Mouse (Mus musculus) left cerebral cortex, postnatal 10 days (tissue): ENCODE data around the gene Eif4g3. TPM values are rescaled to one million over a fixed set of nuclear protein-coding genes. Genes with fewer than 3 reads are reported as not detected.

ENCODE experiments used
- DNase-seq, 2 experiments: peaks; one replicate each; pipeline ENCODE4 v3.0.0; 2021 to 2022; ENCODE audit warnings: low spot score in 2 of 2, mixed read lengths in 1 of 2; ENCODE audit errors: extremely low spot score in 1 of 2
- intact Hi-C: fragments of 180-260 bp; cut with DNase I; formaldehyde crosslinking; loops from one replicate; pipeline ENCODE4 v1.15.1; 2025
- microRNA-seq: library from miRNA; unstranded; fragments of <30 nt; microRNA quantifications from one replicate; pipeline ENCODE4 v1.2.0, GENCODE M21; 2022
- total RNA-seq, 2 experiments: library from RNA; stranded (reverse); gene quantifications; 2 replicates each; pipeline ENCODE4 v1.2.3; 2021

The Eif4g3 gene
- total RNA-seq, 2 experiments from 2014 or later = 198 to 199 TPM

DNA sequence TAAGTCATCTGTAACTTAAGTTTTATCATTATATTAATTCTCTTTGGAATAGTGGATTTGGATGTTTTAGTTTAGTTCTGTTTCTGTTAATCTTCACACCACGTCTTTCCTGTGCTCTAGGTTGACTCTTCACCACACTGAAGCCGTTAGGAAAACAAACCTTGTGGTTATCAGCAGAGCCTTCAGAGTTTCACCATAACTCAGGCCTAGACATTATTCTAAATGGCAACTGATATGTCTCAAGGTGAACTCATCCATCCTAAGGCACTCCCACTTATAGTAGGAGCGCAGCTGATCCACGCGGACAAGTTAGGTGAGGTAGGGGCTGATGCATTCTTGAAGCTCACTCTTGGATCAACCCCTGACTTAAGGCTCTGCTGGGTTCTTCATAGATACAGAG lies 228.6 kb downstream of the Eif4g3 start:
- no peak for DNase-seq
- intact Hi-C loops = no loop called here

DNA sequence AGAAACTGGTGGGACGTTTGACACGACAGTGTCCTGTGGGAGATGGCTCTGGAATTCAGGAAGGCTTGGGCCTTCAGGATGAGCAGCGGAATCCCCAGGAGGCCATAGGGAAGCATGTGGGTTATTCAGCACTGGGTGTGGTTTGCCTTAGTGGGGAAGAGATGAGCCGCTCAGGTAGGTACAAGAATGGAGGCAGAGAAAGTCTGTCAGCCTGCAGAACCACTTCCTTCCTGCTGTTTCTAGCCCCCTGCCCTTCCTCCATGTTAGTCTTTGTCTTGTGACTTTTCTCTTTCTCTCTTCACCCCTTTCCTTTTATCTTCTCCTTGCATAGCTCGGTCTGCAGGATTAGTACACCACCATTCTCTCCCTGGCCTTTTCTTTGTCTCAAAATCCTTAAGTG lies 229.6 kb downstream of the Eif4g3 start:
- no peak for DNase-seq
- intact Hi-C loops = no loop called here

DNA sequence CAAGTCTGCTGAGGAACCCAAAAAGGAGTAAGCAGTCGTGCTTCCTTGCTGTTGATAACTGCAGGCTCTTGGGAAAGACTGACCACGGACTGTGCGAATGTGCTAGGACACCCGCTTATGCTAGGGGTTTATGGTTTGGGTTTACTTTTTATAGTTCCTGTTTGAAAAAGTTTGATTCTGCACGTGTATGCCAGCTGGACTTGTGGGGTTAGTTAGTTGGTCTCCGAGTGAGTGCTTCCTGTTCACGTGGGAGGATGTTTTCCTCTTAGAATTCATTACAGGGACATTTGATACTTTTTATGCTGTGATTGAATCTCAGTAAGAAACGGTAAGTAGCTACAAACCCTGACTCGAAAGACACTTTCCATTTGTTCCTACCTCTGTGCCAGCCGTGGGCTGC lies 230.8 kb downstream of the Eif4g3 start:
- no peak for DNase-seq
- intact Hi-C loops = no loop called here

DNA sequence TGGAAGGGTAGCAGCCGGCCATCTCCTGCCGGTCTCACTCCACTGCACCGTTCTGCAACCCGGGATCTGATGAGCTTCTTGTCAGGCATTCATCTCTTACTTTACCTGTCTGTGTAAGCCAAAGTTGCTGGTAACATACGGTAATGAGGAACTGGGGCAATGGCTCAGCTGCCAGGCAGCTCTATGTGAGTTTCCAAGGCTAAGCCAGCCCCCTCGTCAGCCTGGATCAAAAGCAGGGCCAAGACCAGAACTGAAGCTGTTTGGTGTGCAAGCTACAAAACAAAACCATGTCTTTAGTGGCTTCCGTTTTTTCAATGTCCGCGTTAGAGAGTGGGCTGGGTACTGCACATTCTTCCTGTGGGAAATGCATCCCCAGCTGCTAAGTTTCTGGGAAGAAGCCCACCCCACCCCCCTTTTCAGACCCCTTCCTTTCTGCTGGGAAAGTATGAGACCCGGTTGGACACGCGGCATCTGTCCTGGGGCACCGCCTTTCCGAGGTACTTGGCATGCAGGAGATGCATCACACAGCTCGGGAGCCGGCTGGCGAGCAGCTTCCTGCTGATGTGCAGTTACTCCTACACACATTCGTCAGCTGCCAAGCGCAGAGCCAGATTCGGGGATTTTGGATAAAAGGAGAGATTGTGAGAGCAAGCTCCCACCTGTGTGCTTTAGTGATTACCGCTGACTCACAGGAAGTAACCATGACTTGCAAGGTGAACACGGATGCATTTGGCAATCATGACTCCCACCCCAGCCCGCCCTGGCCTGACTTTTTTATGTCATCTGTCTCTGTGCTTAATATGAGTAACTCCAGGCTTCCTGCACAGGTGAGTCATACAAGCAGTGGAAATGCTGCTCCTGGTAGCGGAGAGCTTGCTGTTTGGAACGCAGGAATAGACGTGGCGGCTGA lies 254.2 kb downstream of the Eif4g3 start:
- peak; percentile 70 to 71 for DNase-seq
- intact Hi-C loops = no loop called here

DNA sequence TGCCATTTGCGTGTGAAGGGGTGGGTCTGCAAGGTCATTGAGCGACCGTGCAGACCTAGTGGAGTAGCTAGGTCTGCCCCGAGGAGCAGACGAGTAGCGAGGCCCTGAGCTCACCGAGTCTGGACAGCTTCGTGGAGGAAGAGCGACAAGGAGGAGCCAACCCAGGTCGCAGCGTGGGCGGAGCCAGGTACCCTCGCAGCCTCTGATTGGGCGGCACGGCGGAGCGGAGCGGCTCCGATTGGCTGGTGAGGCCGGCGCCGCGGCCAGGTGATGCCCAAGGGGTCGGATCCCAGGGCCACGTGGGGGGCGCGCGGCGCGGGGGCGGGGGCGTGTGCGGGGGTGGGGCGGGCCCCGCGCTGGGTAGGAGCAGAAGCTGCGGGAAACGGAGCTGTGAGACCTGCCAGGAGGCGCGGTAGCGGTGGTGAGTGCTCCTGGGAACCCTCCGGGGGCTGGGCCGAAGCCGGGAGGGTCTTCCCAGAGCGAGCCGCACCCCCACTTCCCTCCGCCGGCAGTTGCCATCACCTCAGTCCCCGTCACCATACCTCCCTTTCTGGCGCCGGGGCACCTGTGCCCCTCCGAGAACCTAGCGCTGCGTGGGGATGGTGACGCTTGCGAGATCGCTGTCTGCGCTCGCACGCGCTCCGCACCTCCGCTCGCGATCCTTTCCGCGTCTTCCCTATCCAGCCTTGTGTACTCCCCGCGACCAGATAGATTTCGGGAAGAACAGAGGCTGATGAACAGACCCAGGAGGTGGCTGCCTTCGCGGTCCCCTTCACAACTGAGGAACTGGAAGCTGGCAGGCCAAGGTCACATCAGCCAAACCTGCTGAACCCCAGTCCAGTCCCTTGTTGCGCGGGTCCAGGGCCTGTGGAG lies 257.5 kb downstream of the Eif4g3 start, which contains the start of the genes Sh2d5 and Kif17:
Gene Sh2d5 (plus strand): TSS at position 316 of the 873 bp plus-strand sequence.
Gene Kif17 (plus strand): TSS at position 348 of the 873 bp plus-strand sequence.
- intact Hi-C loops = no loop called here
- DNase-seq = peak; percentile 84 to 90

DNA sequence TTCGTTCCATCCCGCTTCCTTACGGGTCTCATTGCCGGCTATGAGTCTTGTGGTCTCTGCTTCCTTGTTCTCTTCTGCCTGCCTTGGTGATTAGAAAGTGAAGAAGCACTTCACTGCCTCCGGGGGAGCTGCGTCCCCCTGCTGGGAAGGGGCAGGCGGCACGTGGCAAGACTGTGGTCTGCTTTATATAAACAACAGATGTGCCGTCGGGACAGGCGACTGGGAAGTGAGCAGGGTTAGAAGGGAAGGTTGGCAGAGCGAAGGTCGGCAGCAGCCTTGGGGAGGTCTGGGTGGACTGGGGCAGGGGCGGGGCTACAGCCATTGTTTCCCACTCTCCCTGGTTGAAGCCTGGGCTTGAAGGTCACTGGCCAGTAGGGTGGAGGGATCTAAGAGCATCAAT lies 259.0 kb downstream of the Eif4g3 start:
- intact Hi-C loops = no loop called here
- peak in 1 of 2 experiments; percentile 66 for DNase-seq

DNA sequence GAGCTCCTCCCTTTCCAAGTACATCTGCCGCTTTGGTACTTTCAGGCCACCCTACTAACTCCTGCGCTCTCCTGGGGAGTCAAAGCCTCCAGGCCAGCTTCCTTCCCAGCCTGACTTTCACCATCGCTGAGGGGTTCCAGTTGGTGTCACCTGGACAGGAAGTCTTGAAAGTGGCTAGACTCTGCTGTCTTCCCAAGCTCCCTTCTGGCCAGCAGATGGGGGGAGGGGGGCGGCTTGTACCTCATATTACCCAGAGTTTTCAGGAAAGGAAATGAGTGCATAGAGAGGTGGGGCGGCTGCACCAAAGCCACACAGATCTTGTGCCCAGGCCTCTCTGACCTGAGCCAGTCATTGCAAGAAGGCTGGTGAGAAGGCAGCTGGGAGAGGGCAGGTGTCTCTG lies 259.4 kb downstream of the Eif4g3 start:
- intact Hi-C loops = no loop called here
- no peak for DNase-seq

DNA sequence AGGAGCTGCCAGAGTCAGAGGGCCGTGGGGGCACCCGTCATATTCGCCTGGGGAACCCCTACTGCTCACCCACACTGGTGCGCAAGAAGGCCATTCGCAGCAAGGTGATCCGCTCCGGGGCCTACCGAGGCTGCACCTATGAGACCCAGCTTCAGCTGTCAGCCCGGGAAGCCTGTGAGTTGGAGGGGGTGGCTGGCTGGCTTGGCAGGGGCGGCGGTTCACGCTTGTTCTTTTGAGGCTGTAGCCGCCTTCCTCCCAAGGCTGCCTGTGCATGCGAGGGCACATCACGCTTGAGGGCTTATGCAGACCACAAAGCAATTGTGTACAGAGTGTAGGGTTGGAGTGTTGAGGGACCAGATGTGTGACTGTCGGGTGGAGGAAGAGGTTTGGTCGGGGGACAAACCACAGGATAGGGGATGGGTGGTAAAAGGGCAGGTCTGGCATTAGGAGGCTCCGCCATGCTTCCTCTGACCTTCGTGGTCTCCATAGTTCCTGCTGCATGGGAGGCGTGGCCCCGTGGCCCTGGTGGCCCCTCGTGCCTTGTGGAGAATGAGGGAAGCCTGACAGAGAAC lies 264.4 kb downstream of the Eif4g3 start:
- intact Hi-C loops = no loop called here
- DNase-seq = peak in 1 of 2 experiments; percentile 26

Small RNAs within 50 kb of the gene (microRNA-seq; reads per million reads assigned to microRNA genes)
- not detected for gene Mir6399

Other genes with a start within 250 kb of the Eif4g3 start
- gene Alpl, start 196.6 kb upstream of the Eif4g3 start, total RNA-seq = 1 to 10 TPM; 7.4 to 8.8 TPM
- gene Ece1, start 130.8 kb upstream of the Eif4g3 start, total RNA-seq = 10 to 100 TPM; 58.6 to 65.2 TPM
- gene Hp1bp3, start 223.3 kb downstream of the Eif4g3 start, total RNA-seq = 100 to 1,000 TPM; 153 to 154 TPM